In the genomic region with DNA sequence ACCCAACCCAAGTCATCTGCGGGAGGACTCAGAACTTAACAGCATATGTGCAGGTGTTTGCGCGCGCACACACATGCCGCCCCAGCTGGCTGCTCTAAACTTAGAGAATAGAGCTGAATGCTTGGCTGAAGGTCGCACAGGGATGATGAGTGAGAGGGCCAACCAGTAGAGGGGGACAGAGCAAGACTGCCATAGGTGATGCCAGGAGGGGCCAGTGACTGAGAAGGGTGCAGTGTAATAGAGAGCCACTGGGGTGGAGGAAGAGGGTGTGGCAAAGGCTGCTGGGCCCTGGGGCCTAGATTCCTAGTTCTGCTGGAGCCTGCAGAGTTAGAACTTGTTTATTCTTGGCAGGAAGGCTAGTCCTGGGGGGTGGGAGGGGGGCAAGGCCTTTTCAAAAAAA, we compare ENCODE assay signal across 12 mouse cellular contexts. TPM values are rescaled to one million over a fixed set of nuclear protein-coding genes. Genes with fewer than 3 reads are reported as not detected.
DNase-seq lines count a peak whose midpoint lies in the region; ATAC-seq and TF ChIP-seq lines count a peak whose summit lies in the region.
"Had no signal": no experiment of that assay in that cellular context is flagged by ENCODE, and none has a peak within 500 bp of the region (broad histone marks: within the 10 kb centered on the region; RNA-seq: fewer than 3 reads in every experiment).

No protein-coding gene starts in this region.

- no peak overlapping the region for H3K27ac ChIP-seq in forebrain, postnatal 0 days (ENCODE audit: low read depth, low read length)
- no peak overlapping the region for H3K27ac ChIP-seq in forebrain, embryonic 15.5 days (replicated peaks)
- H3K27ac ChIP-seq in lung, embryonic 14.5 days (ENCODE audit: low read depth), result no peak overlapping the region
- H3K27ac ChIP-seq in embryonic facial prominence, embryonic 11.5 days (replicated peaks; ENCODE audit: low read depth, low read length), result no peak overlapping the region

- no peak overlapping the region for H3K9ac ChIP-seq in forebrain, postnatal 0 days
- no peak overlapping the region for H3K9ac ChIP-seq in forebrain, embryonic 15.5 days (replicated peaks)
- H3K9ac ChIP-seq in lung, embryonic 14.5 days, result no peak overlapping the region
- H3K9ac ChIP-seq in embryonic facial prominence, embryonic 11.5 days (replicated peaks; ENCODE audit: low read length), result no peak overlapping the region

- H3K27me3 ChIP-seq in forebrain, postnatal 0 days (ENCODE audit: insufficient read depth, low read length), result no peaks in the 10 kb centered on the region
- no peaks in the 10 kb centered on the region for H3K27me3 ChIP-seq in forebrain, embryonic 15.5 days
- no peaks in the 10 kb centered on the region for H3K27me3 ChIP-seq in lung, embryonic 14.5 days (ENCODE audit: insufficient read depth, low read length)
- peaks cover 4% of the 10 kb centered on the region; the same call in 1 of the 2 replicates for H3K27me3 ChIP-seq in embryonic facial prominence, embryonic 11.5 days (ENCODE audit: control insufficient read depth, insufficient read depth, low read length)

- H3K4me2 ChIP-seq in forebrain, postnatal 0 days (ENCODE audit: low read depth), result no peak overlapping the region
- H3K4me2 ChIP-seq in forebrain, embryonic 15.5 days (replicated peaks), result no peak overlapping the region
- H3K4me2 ChIP-seq in lung, embryonic 14.5 days, result no peak overlapping the region
- no peak overlapping the region for H3K4me2 ChIP-seq in embryonic facial prominence, embryonic 11.5 days (ENCODE audit: low read depth, low read length)
- H3K4me2 ChIP-seq: midbrain, embryonic 11.5 days had no signal

- intact Hi-C loops in heart, postnatal 10 days (cut with DNase I), result no loop called here

- no peaks in the 10 kb centered on the region for H3K4me1 ChIP-seq in forebrain, postnatal 0 days (ENCODE audit: insufficient read depth)
- peaks cover 9% of the 10 kb centered on the region for H3K4me1 ChIP-seq in forebrain, embryonic 15.5 days
- H3K4me1 ChIP-seq in lung, embryonic 14.5 days (ENCODE audit: insufficient read depth), result peaks cover 15% of the 10 kb centered on the region
- H3K4me1 ChIP-seq in embryonic facial prominence, embryonic 11.5 days (ENCODE audit: control insufficient read depth, insufficient read depth, low read length), result peaks cover 3% of the 10 kb centered on the region; the same call in 1 of the 2 replicates

- no peaks in the 10 kb centered on the region for H3K36me3 ChIP-seq in forebrain, postnatal 0 days (ENCODE audit: insufficient read depth)
- no peaks in the 10 kb centered on the region for H3K36me3 ChIP-seq in forebrain, embryonic 15.5 days
- H3K36me3 ChIP-seq in lung, embryonic 14.5 days (ENCODE audit: insufficient read depth), result no peaks in the 10 kb centered on the region
- H3K36me3 ChIP-seq in embryonic facial prominence, embryonic 11.5 days (replicated peaks; ENCODE audit: control insufficient read depth, insufficient read depth, low read depth, low read length), result no peaks in the 10 kb centered on the region

- no peak overlapping the region for H3K4me3 ChIP-seq in forebrain, postnatal 0 days (ENCODE audit: low read depth, low read length)
- H3K4me3 ChIP-seq in forebrain, embryonic 15.5 days, result no peak overlapping the region
- no peak overlapping the region for H3K4me3 ChIP-seq in lung, embryonic 14.5 days (ENCODE audit: low read depth, low read length)
- H3K4me3 ChIP-seq in embryonic facial prominence, embryonic 11.5 days (ENCODE audit: low read depth, low read length), result no peak overlapping the region

- no peak; the same call in 1 of the 2 replicates for ATAC-seq in forebrain, postnatal 0 days
- ATAC-seq in forebrain, embryonic 15.5 days (replicated peaks), result no peak
- 0 out of 2 replicates have a peak, but pooled peaks have one; percentile 14 for ATAC-seq in lung, embryonic 14.5 days (ENCODE audit: insufficient read depth)
- ATAC-seq in embryonic facial prominence, embryonic 11.5 days (replicated peaks; ENCODE audit: insufficient number of reproducible peaks, low FRiP score, low TSS enrichment, low read depth), result no peak

- 79% methylated on average over 6 of the region's 6 CpGs for WGBS in forebrain, postnatal 0 days
- WGBS in forebrain, embryonic 15.5 days, result 78% methylated on average over 6 of the region's 6 CpGs
- WGBS in lung, embryonic 14.5 days, result 70% methylated on average over 6 of the region's 6 CpGs
- 77% methylated on average over 6 of the region's 6 CpGs for WGBS in embryonic facial prominence, embryonic 11.5 days

- 0 out of 2 replicates have a peak, but pooled peaks have one; percentile 13 for TF ChIP-seq CTCF in forebrain, postnatal 0 days (IDR thresholded peaks at IDR 0.05; ENCODE audit: low read depth)
- TF ChIP-seq CTCF in lung, embryonic 14.5 days (IDR thresholded peaks at IDR 0.05; ENCODE audit: low read depth), result peak; percentile 46; the same call in 1 of the 2 replicates

- H3K9me3 ChIP-seq in forebrain, postnatal 0 days (ENCODE audit: low read length), result no peaks in the 10 kb centered on the region
- no peaks in the 10 kb centered on the region for H3K9me3 ChIP-seq in forebrain, embryonic 15.5 days
- no peaks in the 10 kb centered on the region for H3K9me3 ChIP-seq in lung, embryonic 14.5 days (ENCODE audit: low read depth, low read length)
- no peaks in the 10 kb centered on the region for H3K9me3 ChIP-seq in embryonic facial prominence, embryonic 11.5 days (replicated peaks; ENCODE audit: control insufficient read depth, low read length)

- no peak for DNase-seq in forebrain, postnatal 0 days
- DNase-seq in lung, embryonic 14.5 days, result peak; percentile 46
- DNase-seq in lung, postnatal 14 days, result no peak
- peak; percentile 38 for DNase-seq in embryonic facial prominence, embryonic 11.5 days (ENCODE audit: low spot score)
- peak; percentile 44 for DNase-seq in lung, postnatal 36 days
- DNase-seq in heart, postnatal 10 days, result no peak
- no peak for DNase-seq in gastrocnemius, postnatal 4 days (ENCODE audit: low spot score in 2 of 2)
- DNase-seq: adrenal gland, postnatal 14 days; left cerebral cortex, postnatal 4 days had no signal

RNA-seq across cellular contexts. Expression of gene Fgfr3, which starts 5.0 kb away (rescaled TPM):
- 52.2 and 56.6 TPM in 2 replicates for total RNA-seq in forebrain, postnatal 0 days (2014; rRNA removed)
- 11.7 and 22.2 TPM in 2 replicates for polyA plus RNA-seq in forebrain, postnatal 0 days (2015; fragmentation: Nextera tagmentation; extraction: Ambion mirVana)
- polyA plus RNA-seq in forebrain, embryonic 15.5 days (2015; fragmentation: Nextera tagmentation; extraction: Ambion mirVana), result 32.9 and 44.3 TPM in 2 replicates
- polyA plus RNA-seq in lung, embryonic 14.5 days (2014; fragmentation: Nextera tagmentation; extraction: Ambion mirVana), result 51.0 and 52.5 TPM in 2 replicates
- polyA plus RNA-seq in embryonic facial prominence, embryonic 11.5 days (2014; fragmentation: Nextera tagmentation; extraction: Ambion mirVana), result 7.6 and 9.5 TPM in 2 replicates
- total RNA-seq in heart, postnatal 10 days (2021), result 10 to 100 TPM in 1 of 2 experiments, 1 to 10 TPM in 1; 8.0 to 14.3 TPM
- 1 to 10 TPM; 2.2 to 2.6 TPM for total RNA-seq in gastrocnemius, postnatal 4 days (2021)
- total RNA-seq: granulocyte monocyte progenitor cell, adult 5-6 weeks had no signal

RNA-seq across cellular contexts. Expression of gene Tmem129, which starts 58.3 kb away (rescaled TPM):
- 20.6 and 23.9 TPM in 2 replicates for total RNA-seq in forebrain, postnatal 0 days (2014; rRNA removed)
- 15.5 and 20.9 TPM in 2 replicates for polyA plus RNA-seq in forebrain, postnatal 0 days (2015; fragmentation: Nextera tagmentation; extraction: Ambion mirVana)
- polyA plus RNA-seq in forebrain, embryonic 15.5 days (2015; fragmentation: Nextera tagmentation; extraction: Ambion mirVana), result 31.0 and 35.0 TPM in 2 replicates
- 38.3 and 39.7 TPM in 2 replicates for polyA plus RNA-seq in lung, embryonic 14.5 days (2014; fragmentation: Nextera tagmentation; extraction: Ambion mirVana)
- 38.6 and 39.9 TPM in 2 replicates for polyA plus RNA-seq in embryonic facial prominence, embryonic 11.5 days (2014; fragmentation: Nextera tagmentation; extraction: Ambion mirVana)
- 10 to 100 TPM; 16.5 to 20.8 TPM for total RNA-seq in heart, postnatal 10 days (2021)
- total RNA-seq in gastrocnemius, postnatal 4 days (2021), result 10 to 100 TPM; 26.5 to 27.1 TPM

RNA-seq across cellular contexts. Expression of gene Tacc3, which starts 58.5 kb away (rescaled TPM):
- total RNA-seq in forebrain, postnatal 0 days (2014; rRNA removed), result 12.0 and 20.1 TPM in 2 replicates
- 24.9 and 25.5 TPM in 2 replicates for polyA plus RNA-seq in forebrain, postnatal 0 days (2015; fragmentation: Nextera tagmentation; extraction: Ambion mirVana)
- polyA plus RNA-seq in forebrain, embryonic 15.5 days (2015; fragmentation: Nextera tagmentation; extraction: Ambion mirVana), result 91.5 and 98.2 TPM in 2 replicates
- polyA plus RNA-seq in lung, embryonic 14.5 days (2014; fragmentation: Nextera tagmentation; extraction: Ambion mirVana), result 254 and 261 TPM in 2 replicates
- polyA plus RNA-seq in embryonic facial prominence, embryonic 11.5 days (2014; fragmentation: Nextera tagmentation; extraction: Ambion mirVana), result 318 and 328 TPM in 2 replicates
- total RNA-seq in heart, postnatal 10 days (2021), result 10 to 100 TPM; 16.8 to 20.7 TPM
- total RNA-seq in gastrocnemius, postnatal 4 days (2021), result 10 to 100 TPM; 31.2 to 33.7 TPM

Comparison
In these comparisons a context has a peak if more than half of its experiments do, and no peak if none do; other contexts are left out.
1. DNase-seq: peak in lung, embryonic 14.5 days (single experiment), embryonic facial prominence, embryonic 11.5 days (single experiment) and lung, postnatal 36 days (single experiment); none in forebrain, postnatal 0 days (single experiment), lung, postnatal 14 days (single experiment), heart, postnatal 10 days (0 of 2) and gastrocnemius, postnatal 4 days (0 of 2).